Mouse (Mus musculus) myocyte (in vitro differentiated cells): ENCODE measurements around the gene Coq9. TPM values are rescaled to one million over a fixed set of nuclear protein-coding genes. Genes with fewer than 3 reads are reported as not detected.
A peak's percentile ranks its signal among the peaks of the same experiment; 100 is the strongest.
"Not testable (repeated sequence)": the region's sequence is repeated elsewhere in the genome, so short reads cannot be mapped to it uniquely, and the experiment has no call there.

Experiments
- H3K27me3 ChIP-seq: one replicate; pipeline ENCODE4 v1.6.1; 2011; ENCODE audit not compliant: control insufficient read depth, insufficient read depth, insufficient read length
- H3K36me3 ChIP-seq: one replicate; pipeline ENCODE4 v1.6.1; 2011; ENCODE audit not compliant: control insufficient read depth, insufficient read depth
- H3K4me2 ChIP-seq: one replicate; pipeline ENCODE4 v1.6.1; 2011; ENCODE audit warnings: low read depth, control low read depth
- H3K4me3 ChIP-seq: one replicate; pipeline ENCODE4 v1.5.1; 2011; ENCODE audit warnings: mild to moderate bottlenecking, control low read depth, moderate library complexity
- H3K79me2 ChIP-seq: one replicate; pipeline ENCODE4 v1.6.1; 2011; ENCODE audit not compliant: control insufficient read depth, insufficient read depth
- H3ac ChIP-seq: one replicate; pipeline ENCODE4 v1.6.1; 2011; ENCODE audit not compliant: control insufficient read depth, insufficient read length
- CEBPB ChIP-seq: IDR thresholded peaks from 2 replicates; pipeline ENCODE4 v1.6.1; 2011; ENCODE audit warnings: mild to moderate bottlenecking, moderate library complexity; ENCODE audit not compliant: poor library complexity, insufficient read depth, severe bottlenecking
- E2F4 ChIP-seq: IDR thresholded peaks from one replicate; pipeline ENCODE4 v1.6.1; 2011; ENCODE audit warnings: mild to moderate bottlenecking, control low read depth, moderate library complexity; ENCODE audit not compliant: insufficient read depth
- MAX ChIP-seq: IDR thresholded peaks from one replicate; pipeline ENCODE4 v1.6.1; 2011; ENCODE audit warnings: low read depth, mild to moderate bottlenecking, control low read depth
- MYOD1 ChIP-seq, 3 experiments: IDR thresholded peaks; one replicate each; pipeline ENCODE4 v1.6.1; 2011; ENCODE audit warnings: control low read depth in 2 of 3, low read depth in 2 of 3, mild to moderate bottlenecking in 2 of 3, moderate library complexity in 1 of 3; ENCODE audit not compliant: insufficient read length in 2 of 3, control insufficient read depth in 1 of 3
- MYOG ChIP-seq, 3 experiments: IDR thresholded peaks; one replicate each; pipeline ENCODE4 v1.6.1; 2011; ENCODE audit warnings: control low read depth in 2 of 3, low read depth in 2 of 3, mild to moderate bottlenecking in 2 of 3; ENCODE audit not compliant: insufficient read length in 2 of 3, control insufficient read depth in 1 of 3, insufficient read depth in 1 of 3
- POLR2A ChIP-seq: IDR thresholded peaks from one replicate; pipeline ENCODE4 v1.6.1; 2011; ENCODE audit warnings: low read depth, mild to moderate bottlenecking, control low read depth, moderate library complexity; ENCODE audit not compliant: insufficient read length
- POLR2AphosphoS2 ChIP-seq: IDR thresholded peaks from one replicate; pipeline ENCODE4 v1.6.1; 2011; ENCODE audit warnings: low read depth, control low read depth; ENCODE audit not compliant: insufficient read length
- REST ChIP-seq: IDR thresholded peaks from one replicate; pipeline ENCODE4 v1.6.1; 2011; ENCODE audit warnings: mild to moderate bottlenecking, control low read depth, moderate library complexity; ENCODE audit not compliant: insufficient read depth, insufficient read length
- SRF ChIP-seq: IDR thresholded peaks from one replicate; pipeline ENCODE4 v1.6.1; 2011; ENCODE audit warnings: low read depth; ENCODE audit not compliant: control insufficient read depth, insufficient read length
- TCF12 ChIP-seq: IDR thresholded peaks from one replicate; pipeline ENCODE4 v1.6.1; 2011; ENCODE audit warnings: mild to moderate bottlenecking, control low read depth; ENCODE audit not compliant: poor library complexity, insufficient read depth, severe bottlenecking
- TCF3 ChIP-seq: IDR thresholded peaks from one replicate; pipeline ENCODE4 v1.6.1; 2011; ENCODE audit warnings: low read depth, control low read depth; ENCODE audit not compliant: insufficient read length
- USF1 ChIP-seq: IDR thresholded peaks from one replicate; pipeline ENCODE4 v1.6.1; 2011; ENCODE audit warnings: low read depth, mild to moderate bottlenecking, control low read depth, moderate library complexity
- polyA plus RNA-seq: library from polyadenylated mRNA; unstranded; fragments of >200 nt; fragmentation: generic; extraction: Trizol; gene quantifications from one replicate; pipeline ENCODE4 v1.2.1, GENCODE M21; 2012; ENCODE audit warnings: missing spikeins

Coq9 gene
- polyA plus RNA-seq, 1 experiment: 126 TPM

DNA sequence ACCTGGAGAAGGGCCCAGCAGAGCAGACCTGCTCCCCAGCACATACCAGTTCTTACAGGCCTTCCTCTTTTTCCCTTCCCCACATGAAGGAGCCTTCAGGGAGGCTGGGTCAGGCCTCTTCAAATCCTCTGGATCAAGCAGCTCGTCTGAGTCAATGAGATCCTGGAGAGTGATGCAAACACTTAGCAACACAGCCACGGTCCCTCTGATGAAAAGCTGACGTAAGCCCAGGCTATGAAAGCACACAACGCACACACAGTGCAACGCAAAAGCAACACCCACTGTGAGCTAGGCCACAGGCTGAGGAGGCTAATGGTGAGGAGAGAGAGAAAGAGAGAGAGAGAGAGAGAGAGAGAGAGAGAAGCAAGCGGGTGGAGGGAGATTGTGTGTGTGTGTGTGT, 13.0 kb upstream of the Coq9 start:
- Histone ChIP-seq H3K4me3 (no peak overlapping the region), H3K27me3 (no peaks in the 10 kb centered on the region), H3ac (no peak overlapping the region), H3K79me2 (no peaks in the 10 kb centered on the region), H3K4me2 (no peak overlapping the region), H3K36me3 (peaks cover 68% of the 10 kb centered on the region)
- TF ChIP-seq SRF: no peak
- peak; percentile 98 for TF ChIP-seq CEBPB

DNA sequence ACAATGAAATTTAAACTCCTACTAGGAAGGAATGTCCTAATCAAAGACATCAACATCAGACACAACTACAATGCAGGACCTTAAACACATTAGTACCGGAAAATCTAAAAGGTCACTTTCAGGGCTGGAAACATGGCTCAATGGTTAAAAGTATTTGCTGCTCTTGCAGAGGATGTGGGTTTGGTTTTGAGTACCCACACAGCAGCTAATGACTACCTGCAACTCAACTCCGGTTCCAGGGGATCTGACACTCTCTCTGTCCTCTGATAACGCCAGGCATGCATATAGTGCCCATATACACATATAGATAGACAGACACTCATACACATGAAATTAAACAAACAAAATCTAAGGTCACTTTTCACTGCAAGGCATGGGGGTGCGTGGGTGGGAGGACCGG, 11.9 kb upstream of the Coq9 start:
- peaks cover 6% of the 10 kb centered on the region for H3K79me2 ChIP-seq
- no peak overlapping the region for H3K4me2 ChIP-seq
- TF ChIP-seq POLR2A: no peak
- TF ChIP-seq MAX: no peak
- TF ChIP-seq POLR2AphosphoS2: no peak
- no peak for TF ChIP-seq E2F4
- no peak for TF ChIP-seq MYOG (IDR thresholded peaks at IDR 0.05; ENCODE audit: control insufficient read depth in 1 of 3, insufficient read depth in 1 of 3, insufficient read length in 2 of 3, low read depth in 2 of 3)
- no peak for TF ChIP-seq CEBPB
- TF ChIP-seq TCF12: no peak
- no peak for TF ChIP-seq TCF3
- no peak for TF ChIP-seq SRF
- TF ChIP-seq USF1: no peak
- no peaks in the 10 kb centered on the region for H3K27me3 ChIP-seq
- no peak overlapping the region for H3ac ChIP-seq
- H3K4me3 ChIP-seq: no peak overlapping the region
- peaks cover 75% of the 10 kb centered on the region for H3K36me3 ChIP-seq

DNA sequence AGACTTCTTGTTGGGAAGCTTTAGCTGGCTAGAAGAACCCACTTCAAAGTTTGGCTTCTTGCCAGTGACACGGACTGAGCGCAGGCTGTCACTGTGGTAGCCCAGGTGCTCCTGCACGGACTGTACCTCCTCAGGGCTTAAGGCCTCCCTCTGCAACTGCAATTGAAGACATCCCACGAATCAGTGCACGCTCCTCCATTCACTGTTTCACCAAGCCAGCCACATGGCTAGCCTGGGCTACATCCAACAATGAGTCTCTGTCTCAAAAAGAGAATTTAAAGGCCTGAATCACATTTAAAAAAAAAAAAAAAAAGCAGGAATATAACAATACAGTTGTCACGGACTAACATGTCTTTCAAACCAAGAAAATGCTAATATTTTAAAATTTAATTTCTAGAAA, 9.8 kb upstream of the Coq9 start:
- peaks cover 68% of the 10 kb centered on the region for H3K36me3 ChIP-seq
- no peak overlapping the region for H3K4me3 ChIP-seq
- H3K4me2 ChIP-seq: no peak overlapping the region
- H3ac ChIP-seq: no peak overlapping the region
- peaks cover 22% of the 10 kb centered on the region for H3K79me2 ChIP-seq
- no peaks in the 10 kb centered on the region for H3K27me3 ChIP-seq
- TF ChIP-seq POLR2A: no peak
- no peak for TF ChIP-seq E2F4
- no peak for TF ChIP-seq MYOG (IDR thresholded peaks at IDR 0.05; ENCODE audit: control insufficient read depth in 1 of 3, insufficient read depth in 1 of 3, insufficient read length in 2 of 3, low read depth in 2 of 3)
- TF ChIP-seq USF1: no peak
- TF ChIP-seq TCF12: no peak
- no peak for TF ChIP-seq SRF
- no peak for TF ChIP-seq TCF3
- TF ChIP-seq POLR2AphosphoS2: no peak
- TF ChIP-seq MAX: no peak
- no peak for TF ChIP-seq REST
- no peak for TF ChIP-seq MYOD1 (IDR thresholded peaks at IDR 0.05; ENCODE audit: control insufficient read depth in 1 of 3, insufficient read length in 2 of 3, low read depth in 2 of 3)
- TF ChIP-seq CEBPB: no peak

GRCm38 (mm10) chr8:94833901-94834405, 4.2 kb upstream of the Coq9 start:
- H3K27me3 ChIP-seq, H3K4me3 ChIP-seq, H3ac ChIP-seq, H3K4me2 ChIP-seq: not testable (repeated sequence)
- Histone ChIP-seq H3K79me2 (peaks cover 61% of the 10 kb centered on the region), H3K36me3 (peaks cover 24% of the 10 kb centered on the region)

- H3ac ChIP-seq, H3K4me3 ChIP-seq, H3K4me2 ChIP-seq, H3K27me3 ChIP-seq: not testable (repeated sequence)
- peaks cover 64% of the 10 kb centered on the region for H3K79me2 ChIP-seq
- peaks cover 11% of the 10 kb centered on the region for H3K36me3 ChIP-seq
Measured at GRCm38 (mm10) chr8:94835751-94836150, 2.4 kb upstream of the Coq9 start.

- peaks cover 60% of the 10 kb centered on the region for H3K79me2 ChIP-seq
- H3K4me3 ChIP-seq: peak overlapping the region; percentile 96
- no peak for TF ChIP-seq MYOD1 (IDR thresholded peaks at IDR 0.05; ENCODE audit: control insufficient read depth in 1 of 3, insufficient read length in 2 of 3, low read depth in 2 of 3)
- TF ChIP-seq MYOG (IDR thresholded peaks at IDR 0.05; ENCODE audit: control insufficient read depth in 1 of 3, insufficient read depth in 1 of 3, insufficient read length in 2 of 3, low read depth in 2 of 3): no peak
- TF ChIP-seq E2F4: no peak
- TF ChIP-seq TCF3: no peak
- no peak for TF ChIP-seq POLR2A
- no peak for TF ChIP-seq TCF12
- H3K36me3 ChIP-seq: peaks cover 2% of the 10 kb centered on the region
- H3ac ChIP-seq: peak overlapping the region; percentile 62
- no peaks in the 10 kb centered on the region for H3K27me3 ChIP-seq
- H3K4me2 ChIP-seq: peak overlapping the region; percentile 95
Measured at GRCm38 (mm10) chr8:94836456-94837240, 1.5 kb upstream of the Coq9 start.
